In the genomic region with DNA sequence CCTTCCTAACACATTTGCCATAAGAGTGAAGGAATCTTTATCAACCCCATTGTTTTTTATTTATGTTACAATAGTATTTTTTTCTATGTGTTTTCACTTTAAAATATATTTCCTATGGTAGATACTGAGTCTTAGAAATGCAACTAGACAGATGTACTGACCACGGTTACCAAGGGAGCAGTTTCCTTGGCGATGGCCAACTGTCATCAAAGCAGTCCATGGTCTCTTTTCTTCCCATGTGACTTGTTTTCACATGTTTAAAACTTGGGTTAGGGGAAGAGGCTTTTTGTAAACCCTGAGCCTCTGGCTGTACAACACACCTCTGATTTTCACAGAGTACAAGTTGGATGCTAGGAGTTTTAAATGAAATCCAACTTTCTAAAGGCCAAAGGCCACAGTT, we compare ENCODE assay signal across 1 mouse cellular context.
TF ChIP-seq lines count a peak whose summit lies in the region.

No protein-coding gene starts in this region.

TF ChIP-seq in CH12.LX, 34 proteins besides CTCF, POLR2A, EP300 and RAD21 (continued from another document):
- TF ChIP-seq ZKSCAN1 (IDR thresholded peaks at IDR 0.05; ENCODE audit: borderline replicate concordance, low read depth, low read length), result no peak
- TF ChIP-seq BHLHE40 (IDR thresholded peaks at IDR 0.05; ENCODE audit: low read depth, low read length), result no peak
- no peak for TF ChIP-seq CHD2 (IDR thresholded peaks at IDR 0.05; ENCODE audit: low read length)
- no peak for TF ChIP-seq TCF12 (IDR thresholded peaks at IDR 0.05; ENCODE audit: low read depth, low read length)
- no peak for TF ChIP-seq PAX5 (IDR thresholded peaks at IDR 0.05; ENCODE audit: low read length)
- no peak for TF ChIP-seq GABPA (IDR thresholded peaks at IDR 0.05; ENCODE audit: insufficient replicate concordance, low read depth, low read length)
- no peak for TF ChIP-seq JUN (IDR thresholded peaks at IDR 0.05; ENCODE audit: insufficient read depth, low read depth, low read length)
- no peak for TF ChIP-seq USF1 (IDR thresholded peaks at IDR 0.05; ENCODE audit: low read depth, low read length)
- no peak for TF ChIP-seq UBTF (IDR thresholded peaks at IDR 0.05; ENCODE audit: low read depth, low read length)
- no peak for TF ChIP-seq ELF1 (IDR thresholded peaks at IDR 0.05; ENCODE audit: low read depth, low read length)
- TF ChIP-seq NRF1 (IDR thresholded peaks at IDR 0.05; ENCODE audit: low read depth, low read length), result no peak
- no peak for TF ChIP-seq MXI1 (IDR thresholded peaks at IDR 0.05; ENCODE audit: low read depth, low read length)
- no peak for TF ChIP-seq RCOR1 (conservative IDR thresholded peaks at IDR 0.05; ENCODE audit: low read depth, low read length)
- TF ChIP-seq HCFC1 (IDR thresholded peaks at IDR 0.05; ENCODE audit: low read depth, low read length), result no peak
- no peak for TF ChIP-seq KAT2A (IDR thresholded peaks at IDR 0.05; ENCODE audit: insufficient replicate concordance, low read length)
